Mouse (Mus musculus) liver, postnatal 0 days (tissue): Measurements from ENCODE around the gene Tert.

Experiments
- CTCF ChIP-seq: sonication (generic); IDR thresholded peaks from 2 replicates; pipeline ENCODE4 v1.5.1; 2016; ENCODE audit warnings: antibody characterized with exemption, low read depth
- EP300 ChIP-seq: IDR thresholded peaks from 2 replicates; pipeline ENCODE4 v1.6.1; 2016; ENCODE audit warnings: antibody characterized with exemption, low read depth, mild to moderate bottlenecking

DNA sequence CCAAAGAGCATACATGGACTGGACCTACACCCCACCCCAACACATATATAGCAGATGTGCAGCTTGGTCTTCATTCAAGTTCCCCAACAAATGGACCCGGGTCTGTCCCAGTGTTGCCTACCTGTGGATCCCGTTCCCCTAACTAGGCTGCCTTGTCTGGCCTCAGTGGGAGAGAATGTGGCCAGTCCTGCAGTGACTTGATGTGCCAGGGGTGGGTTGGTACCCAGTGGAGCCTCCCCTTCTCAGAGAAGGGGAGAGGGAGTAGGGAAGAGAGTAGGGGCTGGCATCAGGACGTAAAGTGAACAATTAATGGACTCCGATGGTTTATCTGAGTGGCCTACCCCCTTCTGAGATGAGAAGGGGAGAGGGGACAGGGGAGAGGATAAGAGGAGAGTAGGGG lies 23.7 kb upstream of the Tert start:
- no peak for TF ChIP-seq CTCF
- TF ChIP-seq EP300 = no peak
